Mouse (Mus musculus) CD8-positive naive resting alpha-beta T cell, adult 2 months (primary cell): ENCODE data around the gene Acvrl1.

ENCODE experiments used
- DNase-seq, 2 experiments: peaks; one replicate each; pipeline ENCODE4 v3.0.0; 2022; ENCODE audit warnings: low read depth in 2 of 2, low spot score in 2 of 2

The Acvrl1 gene

GRCm38 (mm10) chr15:101190762-101191150 is 62.4 kb downstream of the Acvrl1 start:
- peak in 1 of 2 experiments; percentile 25 for DNase-seq

GRCm38 (mm10) chr15:101191459-101192259 is 63.3 kb downstream of the Acvrl1 start:
- no peak for DNase-seq

- no peak for DNase-seq
These were observed 63.9 kb downstream of the Acvrl1 start for GRCm38 (mm10) chr15:101192260-101192640.

- no peak for DNase-seq
These were observed 64.3 kb downstream of the Acvrl1 start for GRCm38 (mm10) chr15:101192651-101193050.

- no peak for DNase-seq
These were observed 65.6 kb downstream of the Acvrl1 start for GRCm38 (mm10) chr15:101193971-101194370.
